Mouse (Mus musculus): Measurements from ENCODE around the gene Mitf.
A peak's percentile ranks its signal among the peaks of the same experiment; 100 is the strongest.

Mitf gene

DNA sequence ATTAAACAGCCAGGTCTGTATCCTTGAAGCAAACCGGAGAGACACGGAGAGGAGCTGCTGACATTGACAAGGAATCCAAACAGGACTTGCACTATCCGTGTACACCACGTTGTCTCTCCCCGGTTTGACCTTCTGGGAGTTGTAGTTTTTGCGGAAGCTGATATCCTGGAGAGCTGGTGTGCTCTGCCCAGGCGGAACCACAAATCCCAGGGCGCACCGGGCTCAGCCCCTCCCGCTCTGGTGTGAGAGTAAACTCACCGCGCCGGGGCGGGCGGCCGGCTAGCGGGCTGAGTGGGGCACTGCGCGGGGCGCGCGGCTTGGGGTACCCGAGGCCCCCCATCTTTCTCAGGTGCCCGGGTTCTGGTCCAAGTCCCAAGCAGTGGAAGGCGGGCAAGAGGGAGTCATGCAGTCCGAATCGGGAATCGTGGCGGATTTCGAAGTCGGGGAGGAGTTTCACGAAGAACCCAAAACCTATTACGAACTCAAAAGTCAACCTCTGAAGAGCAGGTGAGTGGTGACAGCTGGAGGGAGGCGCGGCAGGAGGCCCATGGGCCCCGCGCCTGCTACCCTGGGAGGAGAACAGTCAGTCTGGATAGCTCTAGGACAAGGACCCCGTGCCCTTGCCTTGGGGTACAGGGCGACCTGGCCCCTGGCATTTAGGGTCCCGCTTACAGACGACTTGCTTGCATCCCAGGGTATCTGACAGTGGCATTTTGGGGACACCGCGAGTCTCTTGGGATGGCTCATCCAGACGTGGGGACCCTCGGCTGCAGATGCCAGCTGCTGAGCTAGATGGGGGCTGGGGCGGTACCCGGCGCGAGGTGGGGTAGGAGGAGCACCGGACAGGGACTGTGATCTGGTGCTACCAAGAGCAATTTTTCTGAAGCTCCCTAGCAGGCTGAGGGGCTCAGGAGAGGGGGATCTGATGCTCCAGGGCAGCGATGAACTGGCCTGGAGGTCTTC is at the start of gene Mitf:
Gene Mitf, plus strand, starts transcription at position 272 of the 963 bp plus-strand sequence.
- DNase-seq, result peak; percentile 95

DNA sequence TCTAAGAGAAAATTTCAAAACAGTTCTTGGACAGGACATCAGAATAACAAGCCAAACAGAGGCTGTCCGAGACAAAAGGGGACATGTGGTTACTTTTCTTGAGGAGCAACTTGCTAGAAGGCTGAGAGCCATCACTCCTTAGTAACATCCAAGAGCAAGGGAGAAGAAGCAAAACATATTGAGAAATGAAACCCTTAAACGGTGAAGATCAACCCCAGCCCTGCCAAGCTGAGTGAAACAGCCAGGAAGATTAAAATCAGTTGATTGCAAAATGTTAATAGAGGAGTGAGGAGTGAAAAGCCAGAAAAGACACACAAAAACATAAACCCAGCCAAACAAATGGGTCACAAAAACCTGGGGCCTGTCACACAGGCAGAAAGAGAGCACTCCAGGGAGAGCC is 49.5 kb upstream of the Mitf start:
- no peak for DNase-seq

DNA sequence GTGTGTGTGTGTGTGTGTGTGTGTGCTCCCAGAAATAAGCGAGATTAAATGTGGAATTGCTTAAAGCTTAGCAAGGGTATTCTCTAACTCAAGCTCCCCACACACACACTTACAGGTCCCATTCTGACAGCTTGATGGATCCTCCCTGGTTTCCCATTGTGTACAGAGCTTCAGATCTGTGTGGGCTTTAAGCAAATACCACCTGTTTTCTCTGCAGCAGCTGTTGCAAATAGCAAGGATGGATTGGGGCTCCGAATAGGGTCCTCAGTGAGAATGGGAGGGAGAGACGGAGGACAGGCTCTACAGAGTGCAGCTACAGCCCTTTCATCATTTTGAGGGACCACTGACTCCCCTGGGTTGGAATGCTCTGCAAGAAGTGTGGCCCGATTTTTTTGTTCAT is 48.0 kb upstream of the Mitf start:
- no peak for DNase-seq

DNA sequence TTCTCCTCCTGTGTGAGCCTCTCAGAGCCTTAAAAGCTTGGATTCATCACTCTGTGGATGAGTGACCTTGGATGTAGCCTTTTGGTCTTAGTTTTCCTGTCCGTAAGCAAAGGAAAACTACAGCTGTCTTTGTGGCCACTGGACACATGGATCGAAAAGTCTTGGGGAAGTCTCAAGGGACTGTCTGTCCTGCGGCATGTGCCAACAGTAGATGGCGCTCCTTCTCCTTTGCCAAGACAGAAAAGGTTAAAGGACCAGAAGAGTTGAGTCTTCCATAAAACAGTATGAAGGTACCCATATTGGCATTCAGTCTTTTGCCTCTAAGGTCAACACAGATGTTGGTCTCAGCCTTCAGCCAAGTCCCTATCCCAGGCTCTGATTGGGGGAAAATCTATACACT is 47.6 kb upstream of the Mitf start:
- peak; percentile 73 for DNase-seq

DNA sequence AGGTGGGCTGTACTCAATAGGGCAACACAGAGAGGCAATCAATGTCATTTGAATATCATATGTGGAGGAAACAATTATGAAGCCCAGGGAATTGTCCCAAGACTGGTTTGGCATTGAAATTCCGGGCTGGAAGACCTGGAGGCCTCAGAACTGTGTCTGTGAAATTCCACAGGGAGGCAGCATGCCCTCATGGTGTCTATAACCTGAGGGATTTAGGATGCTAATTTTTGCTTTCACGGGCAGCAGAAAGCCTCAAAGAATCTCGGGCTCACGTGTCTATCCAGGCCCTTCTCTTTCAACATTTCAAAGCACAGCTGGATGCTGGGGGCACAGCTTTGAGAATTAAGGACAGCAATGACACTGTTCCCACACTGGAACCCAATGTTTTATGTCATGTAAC is 45.5 kb upstream of the Mitf start:
- DNase-seq, result peak; percentile 48

DNA sequence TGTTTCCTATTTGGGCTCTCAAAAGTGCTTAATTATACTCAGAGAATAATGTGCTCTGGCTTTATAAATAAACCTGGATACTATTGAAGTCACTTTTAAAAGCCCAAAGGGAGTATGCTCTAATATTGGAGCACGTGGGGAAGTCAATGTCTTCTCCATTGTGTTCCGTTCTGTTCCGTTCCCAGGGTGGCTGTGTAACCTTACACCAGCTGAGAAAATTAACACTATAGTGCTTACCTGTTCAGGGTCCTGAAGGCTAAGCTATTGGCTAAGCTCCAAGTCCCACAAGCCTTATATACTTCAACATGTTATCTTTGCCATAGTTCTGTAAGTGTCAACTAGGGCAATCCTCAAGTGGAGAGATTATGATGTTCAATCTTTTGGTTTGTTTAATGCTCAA is 42.9 kb upstream of the Mitf start:
- no peak for DNase-seq

DNA sequence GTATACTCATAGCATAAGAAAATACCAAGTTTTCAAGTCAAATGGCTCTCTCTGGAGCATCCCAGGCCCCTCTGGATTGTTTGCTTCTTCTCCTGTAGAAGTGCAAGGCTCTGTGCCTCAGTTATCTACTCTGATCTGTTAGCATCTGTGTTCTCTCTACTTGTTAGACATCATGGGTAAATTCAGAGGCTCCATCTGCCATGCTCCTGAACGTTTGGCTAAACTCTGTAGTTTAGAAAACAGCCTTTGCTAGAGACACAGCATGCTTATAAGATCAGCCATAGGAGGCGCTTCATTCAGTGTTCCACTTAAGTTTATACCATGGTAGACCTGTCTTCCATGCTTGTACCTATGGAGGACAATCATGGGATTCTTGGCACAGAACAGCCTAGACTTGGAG is 39.0 kb upstream of the Mitf start:
- DNase-seq, result no peak

DNA sequence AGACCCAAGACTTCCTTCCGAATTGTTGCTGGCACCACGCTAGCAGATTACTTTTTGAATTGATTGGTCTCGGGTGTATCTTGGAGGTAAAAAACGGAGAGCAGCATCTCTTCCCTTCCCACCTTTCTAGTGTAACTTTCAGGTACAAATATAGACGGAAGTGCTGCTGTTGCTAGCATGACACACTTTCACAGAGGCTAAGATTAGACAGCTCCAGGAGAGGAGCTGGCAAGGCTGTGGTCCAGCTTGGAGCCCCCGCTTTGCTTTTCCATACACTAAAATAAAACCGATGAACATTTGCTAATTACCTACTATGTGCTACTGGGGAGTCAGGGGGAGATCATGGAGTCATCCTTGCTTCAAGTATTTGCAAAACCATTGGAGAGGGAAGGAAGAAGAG is 37.3 kb upstream of the Mitf start:
- DNase-seq, result no peak

DNA sequence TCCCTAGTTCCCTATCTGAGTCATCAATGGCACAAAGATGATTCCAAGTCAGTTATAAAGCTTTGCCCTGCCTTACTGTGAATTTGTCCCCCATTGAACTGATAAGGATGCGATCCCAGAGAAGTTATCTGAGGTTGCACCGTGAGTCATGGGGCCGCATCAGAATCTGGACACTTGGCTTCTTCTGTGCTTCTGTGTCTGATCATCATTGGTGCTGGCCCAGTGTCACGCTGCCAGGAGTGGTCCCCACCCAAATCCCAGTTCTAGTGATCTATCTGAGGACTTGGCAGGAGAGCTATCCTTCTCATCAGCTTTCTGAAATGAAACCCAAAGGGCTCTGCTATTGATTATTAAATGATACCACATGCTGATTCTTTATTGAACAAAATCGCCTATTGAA is 25.5 kb upstream of the Mitf start:
- DNase-seq, result no peak

DNA sequence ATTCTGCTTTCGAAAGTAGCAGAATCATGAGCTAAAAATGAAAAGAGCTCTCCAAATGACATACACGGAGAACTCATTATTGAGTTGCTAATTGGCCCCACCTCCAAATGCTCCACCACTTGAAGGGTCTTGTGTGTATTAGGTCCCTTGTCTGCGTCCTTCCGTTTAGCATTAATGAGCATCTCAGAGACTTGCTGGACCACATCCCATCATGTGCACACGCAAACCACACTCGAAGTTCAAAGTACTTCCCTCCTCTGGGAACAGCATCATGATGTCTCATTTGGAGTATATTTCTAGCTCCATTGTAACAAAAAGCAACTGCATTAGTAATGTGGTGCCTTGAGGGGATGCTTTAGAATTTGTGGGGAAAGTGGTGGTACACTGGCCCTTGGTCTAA is 24.6 kb upstream of the Mitf start:
- DNase-seq, result no peak

DNA sequence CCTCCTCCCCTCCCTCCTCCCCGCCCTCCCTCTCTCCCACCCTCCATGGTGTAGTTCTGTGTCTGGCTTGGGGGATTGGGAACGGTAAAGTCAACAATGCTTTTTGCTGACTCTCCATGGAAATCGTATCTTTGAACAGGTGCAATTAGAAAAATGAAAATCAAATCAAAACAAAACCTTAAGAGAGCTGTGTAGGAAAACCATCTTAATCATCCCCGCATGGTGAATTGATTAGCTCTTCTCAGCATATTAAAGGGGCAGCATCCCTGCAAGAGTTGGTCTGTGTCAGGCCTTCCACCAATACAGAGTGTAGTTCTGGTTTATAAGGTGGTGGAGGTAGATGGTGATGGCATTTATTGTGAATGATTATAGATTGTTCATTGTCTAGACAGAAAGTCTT is 20.0 kb upstream of the Mitf start:
- no peak for DNase-seq

DNA sequence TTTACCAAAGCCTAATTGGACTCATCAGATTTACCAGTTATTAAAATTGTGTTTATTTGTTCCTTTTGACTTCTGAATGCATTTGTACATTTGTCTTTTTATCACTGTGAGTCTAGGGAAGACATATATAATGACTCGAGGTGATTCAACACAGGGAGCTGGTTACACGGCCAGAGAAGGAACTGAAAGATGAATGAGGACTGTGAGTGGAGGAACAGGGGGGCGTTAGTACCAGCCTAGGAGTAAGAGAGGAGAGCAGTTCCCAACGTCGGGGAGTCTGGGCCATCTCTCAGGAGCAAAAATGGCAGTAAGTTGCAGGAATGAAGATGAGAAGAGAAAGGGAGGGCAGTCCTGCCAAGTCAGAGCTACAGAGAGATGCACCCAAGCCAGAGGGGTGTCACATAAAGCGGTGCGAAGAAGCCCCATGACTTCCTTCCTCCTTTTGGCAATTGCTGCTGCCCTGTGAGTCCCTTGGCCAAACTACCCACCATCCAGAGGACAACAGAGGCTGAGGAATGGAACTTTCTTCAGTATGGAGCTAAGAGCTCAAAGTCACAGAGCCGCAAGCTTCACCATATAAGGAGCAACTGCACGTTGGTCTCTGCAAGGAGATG is 18.4 kb upstream of the Mitf start:
- DNase-seq, result no peak

DNA sequence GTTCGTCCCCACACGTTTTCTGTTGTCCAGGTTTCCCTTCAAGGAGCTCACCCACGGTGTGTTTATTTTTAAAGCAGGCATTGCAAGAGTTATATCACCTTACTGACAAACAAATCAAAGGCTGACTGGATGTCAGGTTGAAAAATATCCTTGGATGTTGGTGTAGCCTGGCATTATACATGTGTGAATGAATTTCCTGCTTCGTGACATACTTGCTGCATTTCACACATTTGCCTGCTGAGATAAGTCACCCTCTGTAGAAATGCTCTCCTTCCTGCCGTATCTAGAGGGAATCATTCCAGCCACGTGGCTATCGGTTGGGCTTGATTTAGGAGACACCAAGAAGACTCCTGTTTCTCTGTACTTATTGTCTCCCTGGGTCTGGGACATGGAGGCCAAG is 17.2 kb upstream of the Mitf start:
- DNase-seq, result no peak

DNA sequence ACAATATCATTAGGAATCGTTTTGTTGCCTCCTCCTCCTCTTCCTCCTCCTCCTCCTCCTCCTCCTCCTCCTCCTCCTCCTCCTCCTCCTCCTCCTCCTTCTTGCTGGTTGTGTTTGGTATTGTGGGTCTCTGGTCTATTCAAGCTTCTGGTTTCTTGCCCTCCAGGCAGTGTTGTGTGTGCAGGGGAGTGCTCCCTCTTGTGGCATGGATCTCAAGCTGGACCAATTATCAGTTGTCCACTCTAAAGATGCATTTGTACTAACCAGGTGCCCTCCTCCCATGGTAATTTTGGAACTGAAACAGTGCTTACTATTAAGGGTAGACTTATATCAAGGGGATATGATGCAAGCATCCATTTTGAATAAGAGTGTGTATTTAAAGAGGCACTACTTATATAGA is 14.7 kb upstream of the Mitf start:
- DNase-seq, result peak; percentile 31

DNA sequence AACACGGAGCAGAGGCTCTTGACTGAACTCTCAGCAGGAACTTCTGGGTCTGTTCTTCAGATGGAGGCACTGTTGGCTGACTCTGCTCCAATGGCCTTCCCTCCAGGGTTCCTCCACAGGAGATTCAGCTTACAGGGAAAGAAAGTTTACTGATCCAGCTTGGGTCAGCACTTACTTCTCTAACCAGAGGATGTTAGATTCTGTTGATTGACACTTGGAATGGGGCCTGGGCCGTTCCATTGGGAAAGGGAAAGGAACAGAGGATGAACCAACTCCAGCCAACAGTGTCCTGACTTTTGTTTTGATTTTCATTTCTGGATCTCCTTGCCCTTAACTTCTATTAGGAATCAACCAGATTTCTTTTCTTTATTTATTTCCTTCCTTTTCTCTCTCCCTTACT is 11.7 kb upstream of the Mitf start:
- no peak for DNase-seq

DNA sequence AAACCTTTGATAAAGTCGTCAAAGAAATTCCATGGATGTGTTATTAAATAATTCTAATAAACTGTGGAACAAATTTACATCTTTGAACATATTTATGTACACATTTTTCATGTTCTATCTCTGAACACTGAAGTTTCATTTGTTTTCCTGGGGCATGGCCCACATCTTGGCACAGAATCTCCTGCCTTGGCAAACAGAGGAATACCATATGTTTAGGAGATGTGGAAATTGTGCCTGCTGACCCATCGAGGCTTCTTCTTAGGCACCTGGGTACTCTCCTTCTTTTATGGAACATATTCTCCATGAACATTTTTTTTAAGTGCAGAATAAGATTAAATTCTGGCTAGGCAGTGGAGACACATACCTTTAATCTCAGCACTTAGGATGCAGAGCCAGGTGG is 6.2 kb upstream of the Mitf start:
- DNase-seq, result no peak

DNA sequence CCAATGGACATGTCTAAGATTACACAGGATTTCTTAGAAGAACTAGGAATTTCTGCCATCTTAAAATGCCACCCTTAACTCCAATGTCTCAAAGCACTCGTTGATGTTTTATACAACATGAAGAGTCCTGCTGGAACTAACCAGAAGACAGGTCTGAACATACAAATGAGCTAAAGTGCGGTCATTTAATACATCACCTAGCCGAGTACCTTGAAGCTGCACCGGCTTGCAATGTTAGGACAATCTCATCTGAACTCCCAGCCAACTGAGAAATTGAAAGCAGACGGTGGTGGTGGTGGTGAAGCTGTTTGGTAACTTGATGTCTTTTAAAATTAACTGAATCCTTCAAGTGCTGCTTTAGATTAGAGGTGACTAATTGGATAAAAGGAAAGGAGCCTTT is 801 bp upstream of the Mitf start:
- DNase-seq, result no peak

DNA sequence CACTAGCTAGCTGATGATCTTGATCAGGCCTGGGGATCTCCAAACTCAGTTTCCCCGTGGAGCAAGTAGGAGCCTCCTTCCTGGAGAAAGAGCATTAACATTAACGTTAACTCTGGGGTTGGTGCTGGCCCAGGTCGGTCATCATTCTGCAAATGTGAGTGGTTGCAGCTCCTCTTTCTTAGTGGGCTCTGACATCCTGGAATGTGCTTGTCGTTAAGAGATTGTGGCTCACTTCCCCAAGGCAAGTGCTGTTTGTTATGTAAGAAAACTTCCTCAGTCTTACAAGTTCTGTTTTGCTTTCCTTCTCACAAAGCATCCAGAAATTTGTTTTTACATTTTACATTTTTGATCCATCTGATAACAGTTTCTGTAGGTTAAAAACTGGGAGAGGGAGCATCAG is 7.3 kb downstream of the Mitf start:
- DNase-seq, result no peak

DNA sequence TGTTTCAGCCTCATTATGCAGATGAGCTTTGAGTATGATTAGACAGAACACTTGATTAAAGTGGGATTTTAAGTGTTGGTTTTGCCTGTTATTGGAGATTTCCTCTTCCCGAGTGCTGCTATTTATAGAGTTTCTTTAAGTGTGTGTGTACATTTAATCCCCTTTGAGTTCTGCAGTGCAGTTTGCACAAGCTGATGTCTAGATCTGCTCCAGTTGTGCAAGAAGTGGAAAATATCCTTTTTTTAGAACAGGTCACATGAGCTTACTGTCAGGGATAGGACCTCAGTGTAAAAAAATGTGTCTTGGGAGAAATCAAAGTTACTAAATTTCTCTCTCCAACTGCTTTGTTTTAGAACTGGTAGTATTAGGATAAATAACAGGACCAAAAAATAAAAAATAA is 8.9 kb downstream of the Mitf start:
- DNase-seq, result no peak

DNA sequence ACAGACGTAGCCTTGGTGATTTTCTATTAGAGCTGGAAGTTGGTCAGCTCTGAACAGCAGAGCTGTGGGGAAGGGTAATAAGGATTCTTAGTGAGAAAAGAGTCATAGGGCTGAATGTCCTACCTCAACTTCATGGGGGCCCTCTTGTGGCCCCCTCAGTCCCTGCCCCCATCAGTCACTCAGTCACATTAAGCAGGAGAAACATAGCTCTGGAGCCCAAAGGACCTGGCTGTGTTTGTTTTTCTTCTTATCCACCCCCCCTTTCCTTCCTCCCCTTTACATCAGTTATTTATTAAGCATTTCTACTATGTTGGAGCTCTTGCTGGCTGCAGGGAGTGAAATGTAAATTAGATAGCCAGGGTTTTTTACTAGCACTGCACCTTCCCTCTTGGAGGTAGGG is 10.0 kb downstream of the Mitf start:
- peak; percentile 21 for DNase-seq

DNA sequence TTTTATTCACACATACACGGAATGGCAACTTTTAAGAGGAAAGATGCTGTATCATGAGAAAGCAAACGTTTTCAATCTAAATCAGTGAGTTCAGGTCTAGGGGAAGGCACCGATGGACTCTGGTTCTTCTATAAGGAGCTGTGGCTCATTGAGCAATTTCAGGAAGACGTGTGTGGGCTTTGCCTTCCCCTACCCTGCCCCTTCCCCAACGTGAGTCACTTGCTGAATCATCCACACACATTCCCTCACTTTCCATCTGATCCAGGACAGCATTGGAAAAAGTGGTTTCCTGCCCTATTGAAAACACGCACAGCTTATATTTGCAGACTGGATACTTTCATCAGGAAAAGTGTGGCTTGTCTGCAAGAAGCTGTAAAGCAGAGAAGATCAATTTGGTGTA is 11.3 kb downstream of the Mitf start:
- no peak for DNase-seq

DNA sequence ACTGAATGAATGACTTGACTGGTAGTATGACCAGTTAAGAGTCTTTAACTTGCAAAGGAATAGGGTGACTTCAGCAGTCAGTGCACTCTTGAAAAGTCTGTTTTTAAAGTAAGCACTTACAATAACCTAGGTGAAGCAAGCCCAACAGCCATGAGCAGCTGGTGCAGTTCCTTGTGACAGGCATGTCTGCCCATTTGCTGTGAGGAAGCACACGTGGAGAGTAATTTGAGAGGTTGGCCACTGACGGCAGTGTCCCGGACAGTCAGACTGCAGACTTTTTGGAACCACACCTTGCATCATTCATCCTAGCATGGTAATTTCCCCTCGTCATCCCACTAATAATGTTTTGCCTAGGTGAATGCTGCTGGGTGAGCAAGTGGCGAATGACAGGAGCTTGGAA is 12.1 kb downstream of the Mitf start:
- DNase-seq, result no peak

DNA sequence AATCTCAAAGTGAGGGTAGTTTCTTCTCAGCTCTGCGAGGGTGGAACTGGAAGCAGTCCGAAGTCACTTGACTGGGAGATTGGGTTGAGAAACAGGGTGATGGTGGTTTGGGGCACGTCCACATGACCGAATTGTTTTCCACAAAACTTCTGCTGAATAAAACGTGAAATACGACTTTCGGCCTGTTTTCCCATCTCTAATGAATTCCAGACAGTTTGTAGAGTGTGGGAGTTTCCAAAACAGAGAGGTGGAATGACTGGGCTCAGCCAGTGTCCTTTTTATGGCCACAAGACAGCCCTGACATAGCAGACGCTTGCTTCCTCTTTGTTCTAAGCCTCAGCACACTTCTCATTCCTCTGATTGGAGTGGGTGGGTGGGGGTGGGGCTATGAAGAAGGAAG is 13.7 kb downstream of the Mitf start:
- peak; percentile 34 for DNase-seq

DNA sequence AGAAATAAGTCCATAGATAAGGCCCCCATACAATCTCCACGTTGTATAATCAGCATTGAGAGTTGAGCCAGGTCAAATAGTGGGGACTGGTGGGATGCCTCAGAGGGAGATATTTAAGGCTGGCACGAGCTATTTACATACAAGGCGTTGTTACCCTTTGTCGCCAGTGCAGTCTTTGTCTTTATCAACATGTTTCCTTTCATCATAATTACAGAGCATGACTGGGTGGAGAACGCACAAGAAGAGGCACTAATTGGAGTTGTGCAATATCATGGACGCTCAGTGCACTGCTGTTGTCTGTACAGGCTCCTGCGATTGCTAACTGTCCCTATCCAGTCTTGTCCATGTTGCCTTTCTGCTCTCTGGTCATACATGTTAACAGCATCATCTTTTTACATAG is 15.0 kb downstream of the Mitf start:
- DNase-seq, result no peak
